Mouse (Mus musculus) embryonic facial prominence, embryonic 14.5 days (tissue): ENCODE results near the gene Gm13283. TPM values are rescaled to one million over a fixed set of nuclear protein-coding genes. Genes with fewer than 3 reads are reported as not detected.
"Not testable (repeated sequence)": the region's sequence is repeated elsewhere in the genome, so short reads cannot be mapped to it uniquely, and the experiment has no call there.

ENCODE experiments used
- ATAC-seq: fragments of 200-750 bp; cut with Nextera tagmentation; 2 replicates; pipeline ENCODE4 v1.8.0; 2017; ENCODE audit warnings: low read depth, moderate number of reproducible peaks, moderate TSS enrichment
- DNase-seq: peaks from one replicate; pipeline ENCODE4 v3.0.0-alpha.2; 2015; ENCODE audit warnings: low spot score
- H3K27ac ChIP-seq: fragments of 300-500 bp; sonication (generic); replicated peaks from 2 replicates; pipeline ENCODE4 v1.5.1; 2014; ENCODE audit warnings: low read depth, mild to moderate bottlenecking, low read length, moderate library complexity
- H3K27me3 ChIP-seq: fragments of 300-500 bp; sonication (generic); replicated peaks from 2 replicates; pipeline ENCODE4 v1.6.1; 2014; ENCODE audit warnings: low read length; ENCODE audit not compliant: control insufficient read depth, insufficient read depth
- H3K36me3 ChIP-seq: fragments of 300-500 bp; sonication (generic); 2 replicates; pipeline ENCODE4 v1.6.1; 2014; ENCODE audit warnings: low read length, mixed read lengths; ENCODE audit not compliant: control insufficient read depth, insufficient read depth
- H3K4me1 ChIP-seq: fragments of 300-500 bp; sonication (generic); 2 replicates; pipeline ENCODE4 v1.6.1; 2014; ENCODE audit warnings: antibody characterized with exemption, low read length; ENCODE audit not compliant: control insufficient read depth, insufficient read depth
- H3K4me2 ChIP-seq: fragments of 300-500 bp; sonication (generic); 2 replicates; pipeline ENCODE4 v1.6.1; 2014; ENCODE audit warnings: low read depth, mild to moderate bottlenecking, low read length, moderate library complexity, mixed read lengths
- H3K4me3 ChIP-seq: fragments of 300-500 bp; sonication (generic); 2 replicates; pipeline ENCODE4 v1.5.1; 2014; ENCODE audit warnings: low read depth, mild to moderate bottlenecking, low read length
- H3K9ac ChIP-seq: fragments of 300-500 bp; sonication (generic); 2 replicates; pipeline ENCODE4 v1.6.1; 2014; ENCODE audit warnings: low read depth, mild to moderate bottlenecking, low read length, moderate library complexity, mixed read lengths
- H3K9me3 ChIP-seq: fragments of 300-500 bp; sonication (generic); 2 replicates; pipeline ENCODE4 v1.6.1; 2016; ENCODE audit warnings: low read length; ENCODE audit not compliant: control insufficient read depth
- WGBS: fragments of 180-500 bp; shearing (Covaris S2); extraction: QIAGEN DNeasy Blood & Tissue Kit; methylation state at CpG from one replicate; pipeline ENCODE4 v1.1.7; 2014; 5-methylcytosine and 5-hydroxymethylcytosine counted together
- polyA plus RNA-seq: library from polyadenylated mRNA; unstranded; fragments of >200 nt; fragmentation: Nextera tagmentation; extraction: Ambion mirVana; gene quantifications from 2 replicates; pipeline ENCODE4 v1.2.1, GENCODE M21; 2014

The Gm13283 gene
- polyA plus RNA-seq, 1 experiment from 2014 or later = 0.17 TPM

GRCm38 (mm10) chr4:88799365-88799764, 39.4 kb downstream of the Gm13283 start, which contains the start of gene Gm13285:
Gm13285 (plus strand) TSS chr4:88799665.
- 0% methylated on average over 2 of the region's 7 CpGs for WGBS
- not testable (repeated sequence) for H3K27me3 ChIP-seq, H3K4me2 ChIP-seq, H3K36me3 ChIP-seq, ATAC-seq, H3K9me3 ChIP-seq, H3K4me3 ChIP-seq, H3K27ac ChIP-seq, H3K9ac ChIP-seq, DNase-seq, H3K4me1 ChIP-seq

- not testable (repeated sequence) for H3K27ac ChIP-seq
Observed at GRCm38 (mm10) chr4:88802954-88803353, 43.0 kb downstream of the Gm13283 start, which contains the start of gene Gm13287. Gm13287 (plus strand) TSS chr4:88803254.

GRCm38 (mm10) chr4:88805231-88805630, 45.3 kb downstream of the Gm13283 start, which contains the start of gene Gm13288:
Gm13288 (plus strand) TSS chr4:88805531.
- WGBS = no CpG with 5 or more reads among the region's 8 CpGs
- H3K36me3 ChIP-seq, H3K4me1 ChIP-seq, H3K27ac ChIP-seq, H3K9me3 ChIP-seq, DNase-seq, ATAC-seq, H3K9ac ChIP-seq, H3K27me3 ChIP-seq: not testable (repeated sequence)
- peak within 1 kb of the TSS; percentile 20; the same call in 1 of the 2 replicates for H3K4me3 ChIP-seq
- peak within 1 kb of the TSS; percentile 32; the same call in 1 of the 2 replicates for H3K4me2 ChIP-seq

More at GRCm38 (mm10) chr4:88802954-88803353, 43.0 kb downstream of the Gm13283 start, which contains the start of gene Gm13287:
- H3K4me3 ChIP-seq, H3K27me3 ChIP-seq, H3K9ac ChIP-seq, H3K4me2 ChIP-seq, DNase-seq, H3K36me3 ChIP-seq, H3K9me3 ChIP-seq, H3K4me1 ChIP-seq, ATAC-seq: not testable (repeated sequence)
- WGBS = no CpG with 5 or more reads among the region's 29 CpGs

- H3K36me3 ChIP-seq, H3K9me3 ChIP-seq, H3K27ac ChIP-seq, H3K4me1 ChIP-seq, DNase-seq, H3K9ac ChIP-seq, H3K27me3 ChIP-seq, ATAC-seq: not testable (repeated sequence)
- WGBS = no CpG with 5 or more reads among the region's 34 CpGs
- Histone ChIP-seq H3K4me3 (peak overlapping the region; percentile 20; the same call in 1 of the 2 replicates), H3K4me2 (peak overlapping the region; percentile 32; the same call in 1 of the 2 replicates)
Observed at GRCm38 (mm10) chr4:88805761-88806160, 45.8 kb downstream of the Gm13283 start.

Other genes with a start within 250 kb of the Gm13283 start
- not detected in 2 replicates for gene Ifnb1, start 237.3 kb upstream of the Gm13283 start, polyA plus RNA-seq
- gene Ifna15, start 201.9 kb upstream of the Gm13283 start, polyA plus RNA-seq = not detected in 2 replicates
- not detected in 2 replicates for gene Ifna14, start 188.3 kb upstream of the Gm13283 start, polyA plus RNA-seq
- not detected in 2 replicates for gene Ifna9, start 167.7 kb upstream of the Gm13283 start, polyA plus RNA-seq
- gene Ifna12, start 156.7 kb upstream of the Gm13283 start, polyA plus RNA-seq = not detected in 2 replicates
- not detected in 2 replicates for gene C87499, start 125.7 kb upstream of the Gm13283 start, polyA plus RNA-seq
- not detected in 2 replicates for gene Ifna13, start 115.7 kb upstream of the Gm13283 start, polyA plus RNA-seq
- not detected in 2 replicates for gene Ifna16, start 83.2 kb upstream of the Gm13283 start, polyA plus RNA-seq
- not detected in 2 replicates for gene Ifna2, start 76.2 kb upstream of the Gm13283 start, polyA plus RNA-seq
- not detected in 2 replicates for gene Ifnab, start 68.8 kb upstream of the Gm13283 start, polyA plus RNA-seq
- gene Gm26566, start 38.3 kb upstream of the Gm13283 start, polyA plus RNA-seq = 1.2 and 2.0 TPM in 2 replicates
- 126 and 129 TPM in 2 replicates for gene Klhl9, start 37.7 kb upstream of the Gm13283 start, polyA plus RNA-seq
- gene Gm13271, start 5.3 kb upstream of the Gm13283 start, polyA plus RNA-seq = not detected in 2 replicates
- 0.48 TPM in 1 of 2 replicates, not detected in the other for gene Gm13290, start 13.7 kb downstream of the Gm13283 start, polyA plus RNA-seq
- gene Gm13289, start 16.8 kb downstream of the Gm13283 start, polyA plus RNA-seq = not detected in 2 replicates
- not detected in 2 replicates for gene Gm13272, start 19.7 kb downstream of the Gm13283 start, polyA plus RNA-seq
- 0.16 and 0.31 TPM in 2 replicates for gene Ifnz, start 22.0 kb downstream of the Gm13283 start, polyA plus RNA-seq
- not detected in 2 replicates for gene Gm13276, start 25.6 kb downstream of the Gm13283 start, polyA plus RNA-seq
- gene Gm13277, start 28.5 kb downstream of the Gm13283 start, polyA plus RNA-seq = not detected in 2 replicates
- gene Gm13278, start 31.4 kb downstream of the Gm13283 start, polyA plus RNA-seq = not detected in 2 replicates
- gene Gm13275, start 34.4 kb downstream of the Gm13283 start, polyA plus RNA-seq = not detected in 2 replicates
- gene Gm13279, start 37.3 kb downstream of the Gm13283 start, polyA plus RNA-seq = not detected in 2 replicates
- 0.67 and 0.74 TPM in 2 replicates for gene Gm13285, start 39.5 kb downstream of the Gm13283 start, polyA plus RNA-seq
- 0.54 TPM in 1 of 2 replicates, not detected in the other for gene Gm13287, start 43.1 kb downstream of the Gm13283 start, polyA plus RNA-seq
- 0.21 TPM in 1 of 2 replicates, not detected in the other for gene Gm13288, start 45.4 kb downstream of the Gm13283 start, polyA plus RNA-seq
- gene Ifna7, start 56.1 kb downstream of the Gm13283 start, polyA plus RNA-seq = not detected in 2 replicates
- gene Ifna11, start 59.8 kb downstream of the Gm13283 start, polyA plus RNA-seq = not detected in 2 replicates
- gene Ifna6, start 67.3 kb downstream of the Gm13283 start, polyA plus RNA-seq = not detected in 2 replicates
- gene Ifna5, start 75.4 kb downstream of the Gm13283 start, polyA plus RNA-seq = not detected in 2 replicates
- gene Ifna4, start 81.7 kb downstream of the Gm13283 start, polyA plus RNA-seq = not detected in 2 replicates
- gene Ifna1, start 90.0 kb downstream of the Gm13283 start, polyA plus RNA-seq = not detected in 2 replicates
- gene Ifne, start 120.1 kb downstream of the Gm13283 start, polyA plus RNA-seq = not detected in 2 replicates